Mouse (Mus musculus) granulocyte monocyte progenitor cell, adult 5-6 weeks (primary cell): Measurements from ENCODE around the gene Nfat5. TPM values are rescaled to one million over a fixed set of nuclear protein-coding genes. Genes with fewer than 3 reads are reported as not detected.

Source experiments
- ATAC-seq: replicated peaks from 2 replicates; pipeline ENCODE4 v1.8.0; 2016; ENCODE audit warnings: mild to moderate bottlenecking, moderate TSS enrichment, inconsistent platforms; ENCODE audit not compliant: poor library complexity, severe bottlenecking
- total RNA-seq, 2 experiments: library from RNA; stranded (forward) in 1 of 2; stranded (reverse) in 1 of 2; fragments of 200-712, 200-1000 nt in 1 of 2; fragments of >200 nt in 1 of 2; fragmentation: Nextera tagmentation in 1 of 2; gene quantifications; 2 replicates each; pipeline ENCODE4 v1.2.3; 2014 to 2017

Gene Nfat5
- total RNA-seq, 2 experiments from 2014 or later: 27.1 to 32.0 TPM

- ATAC-seq: peak; percentile 60
These were observed 2.1 kb upstream of the Nfat5 start for GRCm38 (mm10) chr8:107291171-107291601.

- no peak for ATAC-seq
These were observed 947 bp upstream of the Nfat5 start for GRCm38 (mm10) chr8:107292119-107292927.

GRCm38 (mm10) chr8:107293641-107294628, 665 bp downstream of the Nfat5 start:
- no peak for ATAC-seq

GRCm38 (mm10) chr8:107295450-107295849, 2.2 kb downstream of the Nfat5 start:
- ATAC-seq: no peak

GRCm38 (mm10) chr8:107311876-107312275, 18.6 kb downstream of the Nfat5 start:
- no peak for ATAC-seq

GRCm38 (mm10) chr8:107324142-107324541, 30.9 kb downstream of the Nfat5 start:
- peak; percentile 90 for ATAC-seq

GRCm38 (mm10) chr8:107329595-107329994, 36.3 kb downstream of the Nfat5 start:
- ATAC-seq: peak; percentile 68

- ATAC-seq: no peak
These were observed 43.2 kb downstream of the Nfat5 start for GRCm38 (mm10) chr8:107336480-107336879.

- ATAC-seq: no peak
These were observed 77.0 kb downstream of the Nfat5 start for GRCm38 (mm10) chr8:107370311-107370710.

- no peak for ATAC-seq
These were observed 84.1 kb downstream of the Nfat5 start for GRCm38 (mm10) chr8:107377346-107377745.

GRCm38 (mm10) chr8:107380734-107381133, 87.5 kb downstream of the Nfat5 start:
- ATAC-seq: no peak

GRCm38 (mm10) chr8:107381666-107382065, 88.4 kb downstream of the Nfat5 start:
- no peak for ATAC-seq

- no peak for ATAC-seq
These were observed 89.6 kb downstream of the Nfat5 start for GRCm38 (mm10) chr8:107382898-107383297.

- no peak for ATAC-seq
These were observed 91.4 kb downstream of the Nfat5 start for GRCm38 (mm10) chr8:107384651-107385050.

- no peak for ATAC-seq
These were observed 91.8 kb downstream of the Nfat5 start for GRCm38 (mm10) chr8:107385063-107385462.

GRCm38 (mm10) chr8:107386171-107386570, 92.9 kb downstream of the Nfat5 start:
- no peak for ATAC-seq

GRCm38 (mm10) chr8:107386642-107387041, 93.4 kb downstream of the Nfat5 start:
- peak; percentile 35 for ATAC-seq

- no peak for ATAC-seq
These were observed 94.6 kb downstream of the Nfat5 start for GRCm38 (mm10) chr8:107387861-107388260.

- no peak for ATAC-seq
These were observed 96.3 kb downstream of the Nfat5 start for GRCm38 (mm10) chr8:107389557-107389956.

- no peak for ATAC-seq
These were observed 97.3 kb downstream of the Nfat5 start for GRCm38 (mm10) chr8:107390476-107391135.
